Mouse (Mus musculus) hindbrain, embryonic 16.5 days (tissue): ENCODE measurements around the gene Olfr374. TPM values are rescaled to one million over a fixed set of nuclear protein-coding genes. Genes with fewer than 3 reads are reported as not detected.
A peak's percentile ranks its signal among the peaks of the same experiment; 100 is the strongest.

Experiments
- ATAC-seq: fragments of 200-750 bp; cut with Nextera tagmentation; 2 replicates; pipeline ENCODE4 v1.8.0; 2017; ENCODE audit warnings: moderate TSS enrichment, moderate library complexity
- H3K27ac ChIP-seq: fragments of 300-500 bp; sonication (generic); 2 replicates; pipeline ENCODE4 v1.5.1; 2014; ENCODE audit warnings: low read depth, mild to moderate bottlenecking, control low read depth, low read length, moderate library complexity
- H3K27me3 ChIP-seq: fragments of 300-500 bp; sonication (generic); replicated peaks from 2 replicates; pipeline ENCODE4 v1.6.1; 2014; ENCODE audit warnings: low read length; ENCODE audit not compliant: control insufficient read depth, insufficient read depth
- H3K36me3 ChIP-seq: fragments of 300-500 bp; sonication (generic); 2 replicates; pipeline ENCODE4 v1.6.1; 2014; ENCODE audit warnings: mild to moderate bottlenecking, low read length, moderate library complexity, mixed read lengths; ENCODE audit not compliant: control insufficient read depth, insufficient read depth
- H3K4me1 ChIP-seq: fragments of 300-500 bp; sonication (generic); 2 replicates; pipeline ENCODE4 v1.6.1; 2014; ENCODE audit warnings: low read depth, low read length; ENCODE audit not compliant: control insufficient read depth, insufficient read depth
- H3K4me2 ChIP-seq: fragments of 300-500 bp; sonication (generic); 2 replicates; pipeline ENCODE4 v1.6.1; 2014; ENCODE audit warnings: mild to moderate bottlenecking, low read length, control low read depth, moderate library complexity
- H3K4me3 ChIP-seq: fragments of 300-500 bp; sonication (generic); 2 replicates; pipeline ENCODE4 v1.5.1; 2014; ENCODE audit warnings: mild to moderate bottlenecking, low read length, control low read depth, moderate library complexity
- H3K9ac ChIP-seq: fragments of 300-500 bp; sonication (generic); 2 replicates; pipeline ENCODE4 v1.6.1; 2014; ENCODE audit warnings: low read depth, mild to moderate bottlenecking, control low read depth, low read length, moderate library complexity
- H3K9me3 ChIP-seq: fragments of 300-500 bp; sonication (generic); 2 replicates; pipeline ENCODE4 v1.6.1; 2014; ENCODE audit warnings: mild to moderate bottlenecking, low read length, moderate library complexity; ENCODE audit not compliant: control insufficient read depth
- WGBS: fragments of 180-500 bp; shearing (Covaris S2); extraction: QIAGEN DNeasy Blood & Tissue Kit; methylation state at CpG from one replicate; pipeline ENCODE4 v1.1.7; 2014; 5-methylcytosine and 5-hydroxymethylcytosine counted together
- polyA plus RNA-seq: library from polyadenylated mRNA; unstranded; fragments of >200 nt; fragmentation: Nextera tagmentation; extraction: Ambion mirVana; gene quantifications from 2 replicates; pipeline ENCODE4 v1.2.1, GENCODE M21; 2015

The Olfr374 gene
- polyA plus RNA-seq, 1 experiment from 2014 or later: 0.03 TPM

- WGBS: 83% methylated on average over 3 of the region's 3 CpGs
- no peak overlapping the region for H3K4me3 ChIP-seq
Measured at GRCm38 (mm10) chr8:72158726-72159125, 51.9 kb downstream of the Olfr374 start.

DNA sequence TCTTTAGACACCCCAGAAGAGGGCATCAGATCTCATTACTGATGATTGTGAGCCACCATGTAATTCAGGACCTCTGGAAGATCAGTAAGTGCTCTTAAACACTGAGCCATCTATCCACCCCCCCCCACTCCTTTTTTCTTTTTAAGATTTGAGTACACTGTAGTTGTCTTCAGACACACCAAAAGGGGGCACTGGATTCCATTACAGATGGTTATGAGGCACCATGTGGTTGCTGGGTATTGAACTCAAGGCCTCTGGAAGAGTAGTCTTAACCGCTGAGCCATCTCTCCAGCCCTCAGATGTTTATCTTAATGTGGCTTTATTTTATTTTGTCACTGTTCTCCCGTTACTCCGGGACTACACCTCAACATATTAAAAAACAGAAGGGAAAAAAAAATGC lies 53.2 kb downstream of the Olfr374 start:
- Histone ChIP-seq H3K9me3 (no peaks in the 10 kb centered on the region), H3K27me3 (no peaks in the 10 kb centered on the region), H3K4me2 (peak overlapping the region; percentile 78), H3K4me1 (peaks cover 19% of the 10 kb centered on the region), H3K9ac (peak overlapping the region; percentile 64), H3K4me3 (peak overlapping the region; percentile 49), H3K36me3 (no peaks in the 10 kb centered on the region), H3K27ac (no peak overlapping the region)
- 67% methylated on average over 3 of the region's 3 CpGs for WGBS
- ATAC-seq: no peak

More at GRCm38 (mm10) chr8:72158726-72159125, 51.9 kb downstream of the Olfr374 start:
- no peak overlapping the region for H3K27ac ChIP-seq
- no peak for ATAC-seq
- H3K36me3 ChIP-seq: no peaks in the 10 kb centered on the region
- no peaks in the 10 kb centered on the region for H3K27me3 ChIP-seq
- no peaks in the 10 kb centered on the region for H3K9me3 ChIP-seq
- no peak overlapping the region for H3K9ac ChIP-seq
- H3K4me1 ChIP-seq: peaks cover 19% of the 10 kb centered on the region
- H3K4me2 ChIP-seq: no peak overlapping the region

- H3K4me2 ChIP-seq: peak within 1 kb of the TSS; percentile 78
- peak within 1 kb of the TSS; percentile 84 for H3K9ac ChIP-seq
- no peaks in the 10 kb centered on the region for H3K9me3 ChIP-seq
- H3K36me3 ChIP-seq: no peaks in the 10 kb centered on the region
- under 1% methylated on average over 81 of the region's 82 CpGs for WGBS
- ATAC-seq: peak; percentile 99
- peak within 1 kb of the TSS; percentile 86 for H3K4me3 ChIP-seq
- peaks cover 19% of the 10 kb centered on the region for H3K4me1 ChIP-seq
- H3K27me3 ChIP-seq: no peaks in the 10 kb centered on the region
- peak within 1 kb of the TSS; percentile 81 for H3K27ac ChIP-seq
Measured at GRCm38 (mm10) chr8:72160707-72161697, 54.2 kb downstream of the Olfr374 start, which contains the start of gene Rab8a. Gene Rab8a, plus strand, starts transcription at chr8:72161200.

GRCm38 (mm10) chr8:72162821-72163220 lies 56.0 kb downstream of the Olfr374 start:
- ATAC-seq: no peak
- no peak overlapping the region for H3K27ac ChIP-seq
- H3K36me3 ChIP-seq: no peaks in the 10 kb centered on the region
- H3K4me2 ChIP-seq: no peak overlapping the region; the same call in 1 of the 2 replicates
- no peak overlapping the region for H3K9ac ChIP-seq
- H3K27me3 ChIP-seq: no peaks in the 10 kb centered on the region
- peaks cover 19% of the 10 kb centered on the region for H3K4me1 ChIP-seq
- H3K4me3 ChIP-seq: no peak overlapping the region
- H3K9me3 ChIP-seq: no peaks in the 10 kb centered on the region

Other genes starting within 250 kb of the Olfr374 start
- 7.3 and 7.6 TPM in 2 replicates for gene Zfp709, start 225.0 kb upstream of the Olfr374 start, polyA plus RNA-seq
- gene Zfp882, start 198.4 kb upstream of the Olfr374 start, polyA plus RNA-seq: 12.9 and 16.1 TPM in 2 replicates
- 33.3 and 34.6 TPM in 2 replicates for gene Zfp617, start 198.4 kb upstream of the Olfr374 start, polyA plus RNA-seq
- 16.8 and 18.5 TPM in 2 replicates for gene Zfp961, start 156.0 kb upstream of the Olfr374 start, polyA plus RNA-seq
- gene Cyp4f18, start 97.4 kb upstream of the Olfr374 start, polyA plus RNA-seq: 0.88 and 0.92 TPM in 2 replicates
- gene Olfr372, start 65.8 kb upstream of the Olfr374 start, polyA plus RNA-seq: not detected in 2 replicates
- not detected in 2 replicates for gene Olfr373, start 23.9 kb upstream of the Olfr374 start, polyA plus RNA-seq
- 174 and 197 TPM in 2 replicates for gene Tpm4, start 27.9 kb downstream of the Olfr374 start, polyA plus RNA-seq
- gene Rab8a, start 54.2 kb downstream of the Olfr374 start, polyA plus RNA-seq: 84.3 and 87.7 TPM in 2 replicates
- gene Hsh2d, start 82.6 kb downstream of the Olfr374 start, polyA plus RNA-seq: not detected in 2 replicates
- not detected in 2 replicates for gene Cib3, start 105.8 kb downstream of the Olfr374 start, polyA plus RNA-seq
- not detected in 2 replicates for gene Gm11034, start 106.6 kb downstream of the Olfr374 start, polyA plus RNA-seq
- 95.0 and 98.2 TPM in 2 replicates for gene Fam32a, start 112.7 kb downstream of the Olfr374 start, polyA plus RNA-seq
- 264 and 287 TPM in 2 replicates for gene Ap1m1, start 133.0 kb downstream of the Olfr374 start, polyA plus RNA-seq
- 10.1 and 14.5 TPM in 2 replicates for gene Gm10282, start 198.2 kb downstream of the Olfr374 start, polyA plus RNA-seq
- gene Klf2, start 212.0 kb downstream of the Olfr374 start, polyA plus RNA-seq: 5.1 and 5.4 TPM in 2 replicates